Mouse (Mus musculus): ENCODE results near the gene Tbc1d8. TPM values are rescaled to one million over a fixed set of nuclear protein-coding genes. Genes with fewer than 3 reads are reported as not detected.
A peak's percentile ranks its signal among the peaks of the same experiment; 100 is the strongest.

Gene Tbc1d8
- polyA plus RNA-seq, 1 experiment from 2014 or later: 6.7 TPM

DNA sequence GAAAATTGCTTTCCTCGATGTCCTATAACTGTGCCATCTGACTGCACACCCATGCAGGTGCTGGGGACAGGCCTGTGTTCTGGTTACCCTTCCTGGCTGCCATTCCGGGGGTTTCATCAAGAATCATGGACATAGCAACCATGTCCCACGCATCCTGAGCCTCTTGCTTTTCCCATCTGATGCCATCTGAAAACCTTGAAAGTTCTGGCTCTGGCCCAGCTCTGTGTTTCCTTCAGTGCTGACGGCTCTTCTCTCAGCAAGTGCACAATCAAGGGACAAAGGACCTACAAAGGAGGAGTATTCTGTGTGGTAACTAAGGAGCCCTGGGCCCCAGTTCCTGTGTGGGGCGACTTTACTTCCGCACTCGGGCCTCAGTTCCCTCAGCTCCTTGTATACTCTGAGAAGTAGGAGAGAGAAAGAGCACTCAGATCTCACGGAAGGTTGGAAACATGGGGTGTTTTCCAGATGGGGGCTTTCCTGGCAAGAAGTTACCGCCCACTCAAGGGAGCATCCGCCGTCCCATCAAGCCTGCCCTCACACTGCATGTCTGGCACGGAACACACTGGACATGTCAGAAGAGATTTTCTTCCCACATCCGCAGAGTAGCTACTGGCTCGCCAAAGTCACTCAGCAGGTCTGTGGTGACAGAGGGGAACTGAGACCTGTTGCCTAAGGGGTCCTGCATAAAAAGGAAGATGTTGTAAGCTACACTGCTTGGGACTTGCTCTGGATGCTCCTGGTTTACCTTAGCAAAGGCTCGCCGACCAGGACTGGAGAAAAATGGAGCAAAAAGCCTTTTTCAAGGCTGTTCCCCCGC lies 24.5 kb upstream of the Tbc1d8 start:
- Histone ChIP-seq H3K36me3 (replicated peaks) (no peaks in the 10 kb centered on the region), H3K4me1 (peaks cover 8% of the 10 kb centered on the region), H3K9me3 (no peaks in the 10 kb centered on the region), H3K4me3 (no peak overlapping the region), H3K27me3 (ENCODE audit: poor library complexity, severe bottlenecking) (no peaks in the 10 kb centered on the region), H3K27ac (no peak overlapping the region)
- no peak for DNase-seq (ENCODE audit: extremely low spot score, low spot score)
- 88% methylated on average over 17 of the region's 17 CpGs for WGBS

DNA sequence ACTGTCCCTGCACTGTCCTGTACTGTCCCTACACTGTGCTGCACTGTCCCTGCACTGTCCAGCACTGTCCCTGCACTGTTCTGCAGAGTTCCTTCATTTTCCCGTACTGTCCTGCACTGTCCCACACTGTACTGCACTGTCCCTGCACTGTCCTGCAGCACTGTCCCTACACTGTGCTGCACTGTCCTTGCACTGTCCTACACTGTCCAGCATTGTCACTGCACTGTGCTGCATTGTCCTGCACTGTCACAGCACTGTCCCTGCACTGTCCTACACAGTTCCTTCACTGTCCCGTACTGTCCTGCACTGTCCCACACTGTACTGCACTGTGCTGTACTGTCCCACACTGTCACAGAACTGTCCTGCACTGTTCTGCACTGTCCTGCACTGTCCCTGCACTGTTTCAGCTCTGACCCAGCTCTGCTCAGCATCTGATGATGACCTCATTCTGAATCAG lies 21.0 kb upstream of the Tbc1d8 start:
- Histone ChIP-seq H3K4me3 (no peak overlapping the region), H3K9me3 (0 out of 2 replicates have a peak, but pooled peaks cover 8% of the 10 kb centered on the region), H3K36me3 (replicated peaks) (no peaks in the 10 kb centered on the region), H3K27me3 (ENCODE audit: poor library complexity, severe bottlenecking) (no peaks in the 10 kb centered on the region), H3K4me1 (no peaks in the 10 kb centered on the region), H3K27ac (no peak overlapping the region)
- 89% methylated on average over 2 of the region's 2 CpGs for WGBS
- DNase-seq (ENCODE audit: extremely low spot score, low spot score): no peak

GRCm38 (mm10) chr1:39497748-39498147 lies 19.2 kb upstream of the Tbc1d8 start:
- Histone ChIP-seq H3K36me3 (replicated peaks) (no peaks in the 10 kb centered on the region), H3K27me3 (ENCODE audit: poor library complexity, severe bottlenecking) (no peaks in the 10 kb centered on the region), H3K27ac (no peak overlapping the region), H3K4me1 (no peaks in the 10 kb centered on the region), H3K4me3 (no peak overlapping the region), H3K9me3 (0 out of 2 replicates have a peak, but pooled peaks cover 8% of the 10 kb centered on the region)
- WGBS: 89% methylated on average over 11 of the region's 11 CpGs
- no peak for DNase-seq (ENCODE audit: extremely low spot score, low spot score)

DNA sequence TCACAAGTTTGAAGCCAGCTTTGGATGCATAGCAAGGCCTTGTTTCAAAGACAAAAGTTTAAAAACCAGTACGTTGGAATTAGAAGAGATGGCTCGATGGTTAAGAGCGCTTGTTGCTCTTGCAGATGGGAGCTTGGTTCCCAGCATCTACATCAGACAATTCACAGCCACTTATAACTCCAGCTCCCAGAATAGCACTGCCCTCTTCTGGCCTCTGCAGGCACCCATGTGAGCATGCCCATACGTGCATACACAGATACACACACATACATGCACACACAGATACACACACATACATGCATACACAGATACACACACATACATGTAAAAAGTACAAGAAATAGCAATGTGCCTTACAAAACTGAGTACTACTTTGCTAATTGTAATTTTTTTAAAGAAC lies 18.4 kb upstream of the Tbc1d8 start:
- Histone ChIP-seq H3K4me3 (no peak overlapping the region), H3K36me3 (replicated peaks) (no peaks in the 10 kb centered on the region), H3K27ac (no peak overlapping the region), H3K9me3 (0 out of 2 replicates have a peak, but pooled peaks cover 8% of the 10 kb centered on the region), H3K4me1 (no peaks in the 10 kb centered on the region), H3K27me3 (ENCODE audit: poor library complexity, severe bottlenecking) (no peaks in the 10 kb centered on the region)
- 92% methylated on average over 4 of the region's 4 CpGs for WGBS
- DNase-seq (ENCODE audit: extremely low spot score, low spot score): no peak

GRCm38 (mm10) chr1:39493664-39494063 lies 15.1 kb upstream of the Tbc1d8 start:
- Histone ChIP-seq H3K4me3 (no peak overlapping the region), H3K27me3 (ENCODE audit: poor library complexity, severe bottlenecking) (no peaks in the 10 kb centered on the region), H3K4me1 (no peaks in the 10 kb centered on the region), H3K9me3 (0 out of 2 replicates have a peak, but pooled peaks cover 8% of the 10 kb centered on the region), H3K27ac (no peak overlapping the region), H3K36me3 (replicated peaks) (no peaks in the 10 kb centered on the region)
- no peak for DNase-seq (ENCODE audit: extremely low spot score, low spot score)
- WGBS: 73% methylated on average over 3 of the region's 3 CpGs

DNA sequence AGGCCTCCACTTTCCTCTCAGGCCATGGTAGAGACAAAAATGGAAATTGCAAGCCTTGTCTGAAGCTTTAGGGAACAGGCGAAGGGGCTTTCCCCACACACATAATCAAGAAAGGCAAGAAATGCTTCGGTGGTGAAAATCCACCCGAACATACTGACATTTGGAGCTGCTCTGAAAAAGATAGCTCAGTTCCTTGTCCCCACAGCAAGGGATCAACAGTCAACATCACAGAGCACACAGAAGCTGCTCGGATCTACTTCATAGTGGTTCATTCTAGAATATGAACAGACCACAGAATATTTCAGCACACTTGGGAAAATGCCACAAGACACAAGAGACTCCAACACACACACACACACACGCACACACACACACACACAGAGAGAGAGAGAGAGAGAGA lies 14.6 kb upstream of the Tbc1d8 start:
- Histone ChIP-seq H3K4me1 (no peaks in the 10 kb centered on the region), H3K9me3 (0 out of 2 replicates have a peak, but pooled peaks cover 8% of the 10 kb centered on the region), H3K27ac (no peak overlapping the region), H3K36me3 (replicated peaks) (no peaks in the 10 kb centered on the region), H3K4me3 (no peak overlapping the region), H3K27me3 (ENCODE audit: poor library complexity, severe bottlenecking) (no peaks in the 10 kb centered on the region)
- no peak for DNase-seq (ENCODE audit: extremely low spot score, low spot score)
- 89% methylated on average over 5 of the region's 5 CpGs for WGBS

DNA sequence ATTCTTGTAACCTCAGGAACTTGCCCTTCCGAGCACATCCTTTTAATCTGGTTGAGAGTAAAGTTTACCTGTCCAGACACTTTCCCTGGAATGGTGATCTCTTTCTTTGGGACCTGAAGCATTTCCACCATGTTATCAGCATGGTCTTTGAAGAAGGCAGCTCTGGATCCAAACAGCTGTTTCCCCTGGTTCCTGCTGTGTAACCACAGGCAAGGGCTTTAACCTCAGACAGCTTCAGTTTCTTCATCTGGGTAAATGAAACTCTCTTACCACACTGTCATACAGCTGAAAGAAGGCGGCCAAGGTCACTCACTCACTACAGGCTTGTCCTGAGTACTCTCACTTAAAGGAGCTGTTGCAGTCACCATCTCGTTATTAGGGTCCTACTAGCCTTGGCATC lies 8.8 kb upstream of the Tbc1d8 start:
- 76% methylated on average over 3 of the region's 3 CpGs for WGBS
- peaks cover 14% of the 10 kb centered on the region for H3K4me1 ChIP-seq
- H3K36me3 ChIP-seq (replicated peaks): no peaks in the 10 kb centered on the region
- H3K9me3 ChIP-seq: no peaks in the 10 kb centered on the region
- H3K27ac ChIP-seq: no peak overlapping the region
- no peak for DNase-seq (ENCODE audit: extremely low spot score, low spot score)
- H3K27me3 ChIP-seq (ENCODE audit: poor library complexity, severe bottlenecking): no peaks in the 10 kb centered on the region
- no peak overlapping the region for H3K4me3 ChIP-seq

- peaks cover 21% of the 10 kb centered on the region for H3K27me3 ChIP-seq (ENCODE audit: poor library complexity, severe bottlenecking)
- H3K36me3 ChIP-seq (replicated peaks): no peaks in the 10 kb centered on the region
- H3K9me3 ChIP-seq: no peaks in the 10 kb centered on the region
- WGBS: 60% methylated on average over 10 of the region's 10 CpGs
- H3K27ac ChIP-seq: peak overlapping the region; percentile 78
- peak; percentile 31 for DNase-seq (ENCODE audit: extremely low spot score, low spot score)
- no peak overlapping the region for H3K4me3 ChIP-seq
- peaks cover 36% of the 10 kb centered on the region for H3K4me1 ChIP-seq
These were observed 3.7 kb upstream of the Tbc1d8 start for GRCm38 (mm10) chr1:39482115-39482815.

- H3K36me3 ChIP-seq (replicated peaks): no peaks in the 10 kb centered on the region; the same call in 1 of the 2 replicates
- peaks cover 33% of the 10 kb centered on the region for H3K27me3 ChIP-seq (ENCODE audit: poor library complexity, severe bottlenecking)
- peaks cover 38% of the 10 kb centered on the region for H3K4me1 ChIP-seq
- no peak for DNase-seq (ENCODE audit: extremely low spot score, low spot score)
- no peak overlapping the region for H3K27ac ChIP-seq
- H3K4me3 ChIP-seq: peak overlapping the region; percentile 71
- WGBS: 74% methylated on average over 5 of the region's 5 CpGs
- peaks cover 4% of the 10 kb centered on the region; the same call in 1 of the 2 replicates for H3K9me3 ChIP-seq
These were observed 699 bp upstream of the Tbc1d8 start for GRCm38 (mm10) chr1:39479254-39479653.

DNA sequence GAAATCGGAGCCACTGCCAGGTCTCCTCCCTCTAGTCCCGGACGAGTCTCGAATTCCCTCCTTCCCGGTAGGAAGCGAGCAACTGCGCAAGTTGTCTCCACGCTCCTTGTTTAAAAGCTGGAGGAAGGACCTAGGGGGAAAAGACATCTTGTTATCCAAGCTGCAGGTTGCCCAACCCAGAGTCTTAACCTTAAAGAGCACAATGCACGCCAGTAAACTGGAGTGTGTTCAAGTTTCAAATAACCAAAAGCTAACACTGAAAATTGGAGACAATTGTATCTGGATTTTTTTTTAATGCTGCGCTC lies 293 bp upstream of the Tbc1d8 start:
- peak overlapping the region; percentile 86 for H3K27ac ChIP-seq
- H3K4me1 ChIP-seq: peaks cover 38% of the 10 kb centered on the region
- H3K4me3 ChIP-seq: peak overlapping the region; percentile 71
- H3K36me3 ChIP-seq (replicated peaks): no peaks in the 10 kb centered on the region; the same call in 1 of the 2 replicates
- WGBS: 6% methylated on average over 10 of the region's 10 CpGs
- peaks cover 33% of the 10 kb centered on the region for H3K27me3 ChIP-seq (ENCODE audit: poor library complexity, severe bottlenecking)
- DNase-seq (ENCODE audit: extremely low spot score, low spot score): no peak
- peaks cover 4% of the 10 kb centered on the region; the same call in 1 of the 2 replicates for H3K9me3 ChIP-seq

- Histone ChIP-seq H3K9me3 (peaks cover 4% of the 10 kb centered on the region; the same call in 1 of the 2 replicates), H3K4me1 (peaks cover 28% of the 10 kb centered on the region), H3K36me3 (replicated peaks) (no peaks in the 10 kb centered on the region; the same call in 1 of the 2 replicates), H3K4me3 (peak overlapping the region; percentile 71; the same call in 1 of the 2 replicates), H3K27ac (no peak overlapping the region), H3K27me3 (ENCODE audit: poor library complexity, severe bottlenecking) (peaks cover 33% of the 10 kb centered on the region)
- DNase-seq (ENCODE audit: extremely low spot score, low spot score): no peak
- 89% methylated on average over 5 of the region's 5 CpGs for WGBS
These were observed 1.5 kb downstream of the Tbc1d8 start for GRCm38 (mm10) chr1:39477064-39477463.

DNA sequence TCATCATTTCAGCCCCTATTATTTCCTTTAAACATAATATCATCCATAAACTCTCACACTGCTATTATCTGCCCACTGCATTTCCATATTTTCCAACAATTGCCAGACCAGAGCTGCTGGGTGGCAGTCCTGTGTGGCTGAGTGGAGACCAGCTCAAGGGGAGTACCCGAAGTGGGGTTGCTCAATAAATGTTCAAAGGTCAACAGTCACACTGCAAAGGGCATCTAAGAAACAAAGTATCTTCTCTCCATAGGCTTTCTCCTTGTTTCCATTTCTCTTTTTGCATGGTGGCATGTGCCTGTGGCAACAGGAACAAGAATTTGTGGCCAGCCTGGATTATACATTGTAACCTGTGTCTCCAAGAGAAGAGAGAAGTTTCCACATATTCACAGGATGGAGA lies 2.2 kb downstream of the Tbc1d8 start:
- DNase-seq (ENCODE audit: extremely low spot score, low spot score): no peak
- H3K27ac ChIP-seq: no peak overlapping the region
- H3K4me1 ChIP-seq: peaks cover 23% of the 10 kb centered on the region
- H3K36me3 ChIP-seq (replicated peaks): no peaks in the 10 kb centered on the region; the same call in 1 of the 2 replicates
- WGBS: 88% methylated on average over 1 of the region's 1 CpGs
- no peak overlapping the region for H3K4me3 ChIP-seq
- peaks cover 4% of the 10 kb centered on the region; the same call in 1 of the 2 replicates for H3K9me3 ChIP-seq
- H3K27me3 ChIP-seq (ENCODE audit: poor library complexity, severe bottlenecking): peaks cover 33% of the 10 kb centered on the region

- H3K27me3 ChIP-seq (ENCODE audit: poor library complexity, severe bottlenecking): peaks cover 24% of the 10 kb centered on the region
- WGBS: 90% methylated on average over 9 of the region's 9 CpGs
- H3K36me3 ChIP-seq (replicated peaks): no peaks in the 10 kb centered on the region; the same call in 1 of the 2 replicates
- peaks cover 23% of the 10 kb centered on the region for H3K4me1 ChIP-seq
- H3K4me3 ChIP-seq: no peak overlapping the region
- no peak for DNase-seq (ENCODE audit: extremely low spot score, low spot score)
- peaks cover 8% of the 10 kb centered on the region; the same call in 1 of the 2 replicates for H3K9me3 ChIP-seq
- H3K27ac ChIP-seq: no peak overlapping the region
These were observed 4.0 kb downstream of the Tbc1d8 start for GRCm38 (mm10) chr1:39474516-39474915.

Data from forebrain, embryonic 10.5 days (tissue).